Mouse (Mus musculus): ENCODE data around the gene Slc6a9.
A peak's percentile ranks its signal among the peaks of the same experiment; 100 is the strongest.

The Slc6a9 gene

DNA sequence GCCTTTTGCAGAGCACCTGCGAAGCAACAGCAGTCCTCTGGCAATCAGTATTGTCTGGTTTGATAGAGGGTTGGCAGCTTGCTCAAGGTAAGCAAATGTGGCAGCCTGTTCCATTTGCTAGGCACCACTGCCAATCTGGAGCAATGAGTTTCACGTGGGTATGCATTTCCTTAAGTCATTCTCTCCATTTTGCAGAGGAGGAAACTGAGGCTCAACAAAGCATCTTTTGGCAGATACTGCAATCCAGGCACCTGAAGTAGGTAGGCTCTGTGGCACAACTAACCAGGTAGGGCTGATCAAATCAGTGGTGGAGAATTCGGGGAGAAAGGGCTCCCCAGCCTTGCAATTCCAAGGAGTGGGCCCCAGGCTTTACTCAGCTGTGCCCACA, at the start of gene Slc6a9:
Slc6a9 (plus strand) TSS at position 50 of the 388 bp plus-strand sequence.
- no peak for DNase-seq (ENCODE audit: low spot score)

DNA sequence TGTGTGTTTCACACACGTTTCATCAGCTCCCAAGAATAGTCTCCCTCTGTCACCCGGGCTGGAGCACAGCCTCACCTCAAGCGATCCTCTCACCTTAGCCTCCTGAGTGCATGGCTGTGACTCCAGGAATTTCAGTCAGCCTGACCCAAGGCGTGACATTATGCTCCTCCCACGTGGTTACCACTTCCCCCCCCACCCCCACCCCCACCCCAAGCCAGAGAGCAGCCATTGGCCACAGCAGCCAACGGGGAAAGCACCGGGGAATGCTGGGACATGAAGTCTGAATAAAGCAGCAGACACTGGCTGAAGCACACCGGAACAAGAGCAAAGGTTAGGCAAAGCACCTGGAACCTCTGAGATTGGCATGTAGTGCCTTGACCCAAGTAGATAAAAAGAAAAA, 47.3 kb upstream of the Slc6a9 start:
- no peak for DNase-seq (ENCODE audit: low spot score)

DNA sequence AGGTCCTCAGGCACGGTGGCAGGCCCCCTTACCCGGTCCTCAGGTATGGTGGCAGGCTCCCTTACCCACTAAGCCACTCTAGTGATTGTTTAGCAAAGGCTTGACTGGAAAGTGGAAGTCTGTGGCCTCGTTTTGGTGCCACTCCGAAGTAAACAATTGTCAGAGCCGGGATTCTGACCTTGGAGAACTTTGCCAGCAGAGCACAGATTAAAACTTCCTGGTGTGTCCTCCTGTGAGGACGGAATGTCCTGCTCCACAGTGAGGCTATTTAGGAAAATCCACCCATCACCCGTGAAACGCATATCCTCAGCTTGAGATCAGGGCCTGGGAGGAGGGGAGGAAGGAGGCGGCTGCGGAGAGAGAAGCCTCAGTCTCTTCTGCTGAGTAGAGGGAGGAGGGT, 46.0 kb upstream of the Slc6a9 start:
- DNase-seq (ENCODE audit: low spot score) = no peak

DNA sequence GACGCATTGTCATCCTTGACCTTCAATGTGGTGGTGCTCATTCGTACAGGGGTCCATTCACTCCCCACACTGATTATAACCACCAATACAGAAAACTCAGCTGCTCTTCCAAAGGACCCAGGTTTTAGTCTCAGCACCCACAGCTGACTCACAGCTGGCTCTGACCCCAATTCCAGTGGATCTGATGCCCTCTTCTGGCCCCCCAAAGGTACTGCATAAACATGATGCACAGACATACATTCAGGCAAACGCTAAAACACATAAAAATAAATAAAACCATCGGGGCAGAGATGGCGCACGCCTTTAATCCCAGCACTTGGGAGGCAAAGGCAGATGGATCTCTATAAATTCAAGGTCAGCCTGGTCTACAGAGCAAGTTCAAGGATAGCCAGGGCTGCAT, 34.4 kb upstream of the Slc6a9 start:
- no peak for DNase-seq (ENCODE audit: low spot score)

DNA sequence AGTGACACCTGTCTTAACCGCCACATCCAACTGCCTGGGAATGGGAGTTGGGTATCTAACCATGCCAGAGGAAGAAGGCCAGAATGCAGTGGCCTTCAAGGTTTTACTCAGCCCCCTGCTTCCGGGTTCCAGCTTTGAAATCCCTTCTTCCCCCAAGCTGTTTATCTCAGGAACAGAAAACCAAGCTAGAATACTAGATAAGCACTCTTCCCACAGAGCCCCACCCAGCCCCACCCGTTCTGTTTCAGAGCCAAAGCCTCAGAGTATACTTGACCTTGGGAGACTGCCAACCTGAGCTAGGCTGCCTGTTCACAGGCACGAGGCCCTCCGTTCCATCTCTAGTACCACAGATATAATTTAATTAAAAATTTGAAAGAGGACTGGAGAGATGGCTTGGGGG, 27.3 kb upstream of the Slc6a9 start:
- DNase-seq (ENCODE audit: low spot score) = no peak

DNA sequence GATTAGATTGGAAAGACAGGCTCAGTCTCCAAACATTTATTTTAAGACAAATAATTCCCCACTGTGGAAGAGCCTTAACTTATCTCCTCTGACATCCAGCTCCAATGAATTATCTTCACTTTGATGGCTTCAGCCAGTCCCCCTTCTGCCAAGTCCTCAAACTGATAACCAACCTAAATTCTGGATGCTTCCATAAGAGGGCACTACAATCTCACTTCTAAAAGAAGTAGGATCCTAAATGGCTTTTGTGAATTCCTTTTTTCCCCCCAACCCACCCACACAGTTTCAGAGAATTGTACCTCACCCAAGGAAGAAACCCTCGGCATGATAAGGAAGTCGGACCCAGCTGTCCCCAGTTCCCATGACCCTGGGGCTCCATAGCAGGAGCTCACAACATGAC, 23.4 kb upstream of the Slc6a9 start:
- no peak for DNase-seq (ENCODE audit: low spot score)

DNA sequence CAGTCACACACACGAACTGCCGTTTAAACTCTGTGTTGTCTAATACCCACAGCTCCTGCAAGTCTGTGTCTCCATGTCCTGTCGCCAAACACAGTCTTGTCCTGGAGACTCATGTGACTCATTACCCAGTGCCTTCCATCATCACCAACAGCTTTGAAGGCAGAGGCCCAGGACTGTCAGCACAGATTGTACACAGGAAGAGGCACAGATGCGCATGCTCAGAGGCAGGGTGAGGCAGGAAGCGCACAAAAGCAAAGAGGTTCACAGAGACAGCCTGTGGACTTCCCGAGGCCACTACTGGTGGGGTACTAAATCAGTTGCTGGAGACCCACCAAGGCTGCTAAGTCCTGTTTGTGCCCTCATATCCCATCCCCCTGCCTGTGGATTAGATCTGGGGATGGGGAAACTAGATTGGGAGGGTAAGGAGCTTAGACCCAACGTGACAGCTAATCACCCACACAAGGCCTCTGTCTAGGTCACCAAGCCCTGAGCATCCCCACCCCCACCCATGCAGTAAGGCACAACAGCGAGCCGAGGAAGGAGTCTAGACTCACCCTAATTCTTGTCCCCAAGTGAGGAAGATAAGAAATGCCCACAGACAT, 20.6 kb upstream of the Slc6a9 start:
- no peak for DNase-seq (ENCODE audit: low spot score)

DNA sequence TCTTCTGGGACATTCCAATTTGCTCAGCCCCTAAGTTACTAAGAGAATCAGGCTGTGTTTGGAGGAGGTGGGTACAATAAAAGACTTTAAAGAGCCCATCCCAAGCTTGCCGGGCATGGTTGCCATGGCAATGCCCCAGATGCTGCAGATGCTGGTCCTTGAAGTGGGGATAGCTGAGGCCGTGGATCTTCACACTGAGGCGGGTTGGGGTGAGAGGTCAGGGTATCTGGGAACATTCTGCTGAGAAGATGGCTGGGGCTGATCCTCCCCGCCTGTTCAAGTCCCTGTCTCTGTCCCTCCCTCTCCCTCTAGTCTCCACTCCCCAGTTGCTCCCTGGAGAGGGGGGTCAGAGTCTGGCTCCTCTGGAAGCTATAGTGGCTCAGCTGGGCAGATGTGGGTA, 20.0 kb upstream of the Slc6a9 start:
- DNase-seq (ENCODE audit: low spot score) = no peak

DNA sequence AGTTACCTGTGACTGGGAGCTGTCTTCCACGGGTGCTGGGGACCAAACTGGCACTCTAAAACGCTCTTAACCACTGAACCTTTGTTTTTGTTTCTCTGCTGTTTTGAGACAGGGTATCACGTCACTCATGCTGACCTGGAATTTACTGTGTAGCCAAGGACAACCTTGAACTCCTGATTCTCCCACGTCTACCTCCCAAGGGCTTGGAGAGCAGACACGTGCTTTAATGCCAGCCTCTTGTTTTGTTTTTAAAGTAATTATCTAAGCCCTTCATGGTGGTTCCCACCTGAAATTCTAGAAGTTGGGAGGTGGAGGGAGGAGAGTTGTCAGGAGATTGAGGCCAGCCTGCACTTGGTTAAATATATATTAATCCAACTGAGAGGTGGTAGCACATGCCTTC, 17.5 kb upstream of the Slc6a9 start:
- DNase-seq (ENCODE audit: low spot score) = no peak

DNA sequence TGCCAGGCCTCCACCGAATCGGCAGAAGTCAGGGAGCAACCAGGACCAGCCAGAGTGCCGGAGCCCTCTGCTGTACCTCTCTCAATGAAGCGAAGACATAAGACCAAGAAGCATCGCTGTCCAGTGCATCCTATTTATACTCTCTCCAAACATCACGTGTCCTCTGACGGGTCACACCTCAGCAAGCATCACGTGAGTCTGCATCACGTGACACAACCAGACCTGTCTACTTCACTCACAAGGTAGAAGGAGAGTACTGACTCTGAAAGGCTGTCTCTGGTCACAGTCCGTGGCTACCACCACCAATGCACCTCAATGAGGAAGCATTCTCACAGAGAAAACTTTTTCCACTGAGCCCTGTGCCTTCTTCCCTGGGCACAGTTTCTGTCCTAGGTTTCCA, 16.3 kb upstream of the Slc6a9 start:
- no peak for DNase-seq (ENCODE audit: low spot score)

DNA sequence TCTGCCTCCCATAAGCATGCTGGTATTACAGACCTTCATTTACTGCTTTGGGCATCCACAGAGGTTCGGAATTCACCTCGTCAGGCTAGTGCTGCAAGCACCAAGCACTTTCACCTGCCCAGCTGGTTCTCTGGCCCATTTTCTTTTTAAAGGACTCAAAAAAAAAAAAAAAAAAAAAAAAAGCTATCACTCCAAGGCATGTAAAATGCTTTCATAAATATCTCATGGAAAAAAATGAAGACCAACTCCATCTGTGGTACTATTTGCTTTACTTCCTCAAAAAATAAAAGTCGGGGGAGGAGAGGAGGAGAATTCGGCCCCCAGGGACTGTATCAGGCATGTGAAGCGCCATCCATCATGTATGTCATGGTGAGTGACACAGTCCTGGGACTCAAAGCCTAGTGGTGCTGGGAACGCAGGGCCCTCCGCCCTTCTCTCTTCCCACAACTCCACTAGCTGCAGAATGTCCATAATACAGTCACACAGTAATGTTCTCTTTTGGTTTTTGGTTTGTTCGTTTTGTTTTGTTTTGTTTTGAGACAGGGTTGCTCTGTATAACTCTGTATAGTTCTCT, 5.6 kb upstream of the Slc6a9 start:
- no peak for DNase-seq (ENCODE audit: low spot score)

DNA sequence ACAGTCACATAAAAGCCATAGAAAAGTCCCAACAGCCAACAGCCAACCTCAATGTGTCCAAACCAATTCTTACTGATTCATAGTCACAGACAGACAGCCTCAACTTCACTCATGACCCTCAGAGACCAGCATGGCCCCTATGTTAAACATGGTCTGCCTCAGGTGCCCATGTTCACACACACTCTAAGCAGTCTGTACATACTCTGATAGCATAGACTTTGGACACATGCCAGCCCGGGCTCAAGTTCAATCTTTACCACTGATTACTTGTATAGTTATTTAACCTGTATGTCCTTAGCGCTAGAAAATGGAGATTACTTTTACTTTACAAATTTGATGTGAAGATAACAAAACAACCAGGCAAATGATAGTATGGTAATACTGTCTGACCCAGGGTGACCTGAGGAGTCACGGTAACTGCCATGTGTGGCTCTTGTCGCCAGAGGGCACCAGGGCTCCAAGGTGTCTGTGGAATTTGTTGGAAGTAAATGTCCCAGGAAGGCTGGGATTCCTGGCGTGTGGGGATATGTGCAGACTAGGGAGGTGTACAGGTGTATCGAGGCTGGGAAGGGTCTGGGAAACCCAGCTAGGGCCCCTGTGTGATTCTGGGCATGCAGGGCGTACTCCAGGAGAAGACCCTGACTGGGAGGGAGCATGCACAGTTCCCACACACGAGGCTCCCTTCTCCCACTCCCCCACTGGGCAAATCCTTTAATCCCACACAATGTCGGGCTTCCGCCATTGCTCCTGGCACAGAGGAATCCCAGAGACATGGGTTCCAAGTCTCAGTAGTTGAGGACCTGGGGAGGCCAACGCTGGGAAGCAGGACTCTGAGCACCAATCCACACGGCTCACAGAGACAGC, 4.8 kb upstream of the Slc6a9 start:
- peak; percentile 82 for DNase-seq (ENCODE audit: low spot score)

DNA sequence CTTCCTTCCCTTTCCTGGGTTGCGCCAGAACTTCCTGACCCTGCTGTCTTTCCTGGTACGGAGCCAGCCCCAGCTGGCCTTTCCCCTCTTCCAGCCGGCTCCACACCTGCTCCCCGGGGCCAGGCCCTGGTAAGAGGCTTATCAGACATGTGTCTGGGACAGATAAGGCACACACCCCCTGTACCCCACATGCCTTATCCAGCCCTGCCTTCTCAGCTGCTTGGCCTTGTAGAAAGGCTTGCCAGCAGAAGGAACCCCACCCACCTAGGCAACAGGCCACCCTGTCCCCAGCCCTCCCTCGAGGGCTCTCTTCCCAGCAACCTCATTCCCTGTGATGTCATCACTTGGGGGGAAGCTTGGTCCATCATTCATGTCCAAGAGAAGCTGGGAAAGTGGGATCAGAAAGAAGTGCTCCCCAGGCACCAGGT, 4.2 kb upstream of the Slc6a9 start:
- no peak for DNase-seq (ENCODE audit: low spot score)

DNA sequence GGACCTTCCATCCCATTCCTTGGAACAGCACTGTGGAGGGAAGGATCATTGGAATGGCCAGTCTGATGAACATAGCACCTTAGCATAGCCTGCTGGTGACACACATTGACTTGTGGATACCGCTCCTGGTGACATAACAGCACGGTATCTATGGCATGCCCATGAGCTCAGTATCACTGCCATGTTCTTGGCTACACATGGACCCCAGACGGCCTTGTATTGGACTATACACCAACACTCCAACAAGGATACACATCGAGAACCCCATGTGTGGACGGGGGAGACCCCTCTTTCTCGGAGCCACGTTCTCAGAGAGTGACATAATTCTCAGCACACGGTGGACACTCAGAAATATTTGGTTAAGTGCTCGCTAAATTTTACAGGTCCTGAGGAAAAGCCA, 3.5 kb upstream of the Slc6a9 start:
- DNase-seq (ENCODE audit: low spot score) = no peak

DNA sequence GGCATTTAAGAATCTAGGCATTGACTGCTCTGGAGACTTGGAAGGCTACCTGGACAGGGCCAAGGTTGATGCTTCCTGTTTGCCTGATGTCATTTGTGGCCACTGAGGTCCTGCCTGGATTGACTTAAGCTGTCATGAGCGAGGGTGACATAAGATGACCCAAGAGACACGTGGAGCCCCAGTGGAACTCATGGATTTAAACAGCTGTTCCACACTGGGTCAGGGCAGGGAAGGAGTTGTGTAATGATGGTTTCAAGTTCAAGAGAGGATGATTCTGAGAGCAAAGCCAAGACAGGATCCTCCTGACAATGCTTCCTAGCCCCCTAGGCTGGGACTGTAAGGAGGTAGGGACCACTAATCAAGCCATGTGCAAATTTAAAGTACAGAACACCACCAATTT, 2.8 kb upstream of the Slc6a9 start:
- DNase-seq (ENCODE audit: low spot score) = no peak

DNA sequence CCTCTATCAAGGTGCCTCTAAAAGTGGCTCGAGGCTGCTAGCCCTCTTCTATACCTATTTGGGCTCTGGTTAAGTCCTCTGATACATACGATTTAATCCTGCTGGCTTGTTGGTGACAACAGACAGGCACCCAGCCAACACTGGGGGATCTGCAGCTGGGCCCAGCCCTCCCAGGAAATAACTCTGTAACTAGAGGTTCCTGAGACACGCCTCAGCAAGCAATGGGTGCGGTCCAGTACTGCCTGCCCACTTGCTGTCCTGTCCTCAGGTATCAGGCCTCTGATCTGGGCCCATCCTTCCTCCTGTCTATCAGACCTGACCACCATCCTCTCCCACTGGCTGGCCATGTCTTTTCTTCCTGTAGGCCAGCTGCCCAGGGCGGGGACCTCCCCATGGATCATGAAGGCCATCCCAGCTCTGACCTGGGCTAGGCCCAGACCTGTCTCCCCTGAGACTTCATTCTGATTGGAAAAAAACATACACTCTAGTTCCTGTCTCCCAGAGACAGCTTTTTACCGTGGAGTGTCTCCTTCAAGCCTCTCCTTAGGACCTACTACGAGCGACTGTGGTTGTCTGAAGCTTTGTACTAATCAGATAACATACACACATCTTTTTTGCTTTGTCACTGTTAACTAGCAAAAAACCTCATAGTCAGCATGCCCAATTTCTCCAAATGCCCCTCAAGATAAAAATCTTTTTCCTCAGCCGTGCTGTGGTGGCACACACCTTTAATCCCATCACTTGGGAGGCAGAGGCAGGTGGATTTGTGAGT, 2.2 kb upstream of the Slc6a9 start:
- no peak for DNase-seq (ENCODE audit: low spot score)

DNA sequence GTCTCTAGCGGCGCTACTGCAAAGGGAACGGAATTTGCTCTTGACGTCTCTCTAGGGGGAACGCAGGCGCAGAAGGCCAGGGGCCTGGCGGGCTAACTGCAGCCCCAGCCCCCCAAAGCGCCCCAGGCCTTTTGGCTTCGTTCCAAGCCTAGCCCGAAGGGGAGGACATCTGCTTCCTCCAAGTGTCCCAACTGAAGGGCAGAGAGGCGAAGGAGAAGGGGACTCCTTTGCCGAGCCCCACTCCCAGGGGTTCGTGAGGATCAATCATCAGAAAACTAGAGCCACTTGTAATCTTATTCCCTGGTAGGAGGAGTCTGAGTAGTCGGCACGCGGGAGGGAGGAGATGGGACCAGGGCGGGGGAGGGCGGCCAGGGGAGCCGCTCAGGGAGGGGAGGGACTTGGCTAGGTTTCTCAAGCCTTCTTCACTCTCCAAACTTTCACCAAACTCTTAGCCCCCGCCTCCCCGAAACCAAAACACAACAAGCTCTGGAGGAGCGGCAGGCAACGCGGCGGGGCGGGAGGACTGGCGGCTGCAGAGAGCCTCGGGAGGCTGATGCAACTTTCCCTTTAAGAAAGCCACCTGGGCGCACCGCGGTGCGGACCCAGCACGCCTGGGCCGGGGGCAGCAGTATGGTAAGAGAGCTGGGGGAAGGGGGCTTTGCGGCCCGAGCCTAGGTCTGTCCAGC, 682 bp downstream of the Slc6a9 start:
- DNase-seq (ENCODE audit: low spot score) = peak; percentile 68

DNA sequence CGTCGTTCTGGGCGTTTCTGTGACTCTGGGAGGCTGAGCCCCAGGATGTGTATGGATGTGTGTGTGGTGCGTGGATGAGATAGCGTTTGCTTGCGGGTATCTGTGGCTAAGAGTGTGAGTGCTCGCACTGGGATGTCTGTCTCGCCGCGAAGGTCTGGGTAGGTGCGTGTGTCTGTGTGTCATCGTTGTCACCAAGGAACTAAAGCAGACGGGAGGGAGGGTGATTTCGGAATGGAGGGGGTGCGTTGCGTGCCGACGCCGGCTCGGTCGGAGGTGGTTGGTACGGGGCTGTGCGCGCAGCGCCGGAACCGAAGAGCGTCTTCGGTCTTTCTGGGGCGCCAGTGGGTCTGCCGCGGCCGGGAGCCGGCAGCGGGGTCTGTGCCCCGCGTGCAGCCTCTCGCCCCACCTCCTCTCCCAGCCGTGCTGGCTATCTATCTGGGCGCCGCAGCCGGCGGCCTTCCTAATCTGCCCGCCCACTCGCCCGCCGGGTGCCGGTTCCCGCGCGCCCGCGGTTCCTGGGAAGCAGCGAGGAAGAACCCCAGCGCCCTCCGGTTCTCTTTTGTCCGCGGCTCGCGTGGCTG, 1.3 kb downstream of the Slc6a9 start:
- DNase-seq (ENCODE audit: low spot score) = peak; percentile 15

DNA sequence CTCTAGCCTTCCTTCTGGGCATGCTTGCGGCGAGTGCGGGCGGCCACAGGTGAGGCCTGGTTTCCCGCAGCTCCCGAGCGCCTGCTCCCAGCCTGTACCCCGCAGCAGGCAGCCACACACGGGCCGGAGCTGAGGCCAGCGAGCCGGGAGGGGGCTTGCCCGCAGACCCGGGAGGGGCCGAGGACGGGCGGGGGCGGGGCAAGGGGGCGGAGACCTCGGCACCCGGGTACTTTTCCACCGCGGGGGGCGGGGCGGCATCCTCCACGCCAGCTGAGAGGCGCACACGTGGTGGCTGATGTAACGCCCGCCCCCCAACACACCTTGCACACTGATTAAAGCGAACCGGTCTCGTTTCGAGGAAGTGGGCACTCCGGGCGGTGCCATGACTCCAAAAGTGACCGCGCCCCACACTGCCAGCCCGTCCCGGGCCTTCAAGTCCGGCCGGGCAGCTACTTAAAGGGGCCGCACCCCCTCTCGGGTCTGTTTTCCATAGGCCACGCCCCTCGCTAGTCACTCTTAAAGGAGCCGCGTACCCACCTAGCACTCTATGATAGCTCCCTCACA, 2.0 kb downstream of the Slc6a9 start:
- DNase-seq (ENCODE audit: low spot score) = peak; percentile 78

DNA sequence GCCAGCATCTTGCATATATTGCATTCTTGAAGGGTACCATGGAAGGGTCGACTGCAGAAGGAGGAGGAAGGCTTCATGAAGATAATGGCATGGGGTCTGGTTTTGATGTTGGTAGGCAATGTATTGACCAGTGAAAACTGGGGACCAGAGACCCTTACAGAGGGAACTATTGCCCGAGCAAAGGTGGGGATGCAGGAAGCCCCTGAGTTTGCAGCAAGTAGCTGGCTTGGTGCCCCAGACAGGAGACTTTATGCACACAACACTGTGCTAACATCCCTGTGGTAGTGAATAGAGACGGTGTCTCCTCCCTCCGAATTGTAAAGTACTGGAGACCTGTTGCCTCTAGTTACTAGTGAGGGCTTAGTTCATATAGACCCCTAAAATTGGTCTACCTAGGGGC, 3.0 kb downstream of the Slc6a9 start:
- no peak for DNase-seq (ENCODE audit: low spot score)

DNA sequence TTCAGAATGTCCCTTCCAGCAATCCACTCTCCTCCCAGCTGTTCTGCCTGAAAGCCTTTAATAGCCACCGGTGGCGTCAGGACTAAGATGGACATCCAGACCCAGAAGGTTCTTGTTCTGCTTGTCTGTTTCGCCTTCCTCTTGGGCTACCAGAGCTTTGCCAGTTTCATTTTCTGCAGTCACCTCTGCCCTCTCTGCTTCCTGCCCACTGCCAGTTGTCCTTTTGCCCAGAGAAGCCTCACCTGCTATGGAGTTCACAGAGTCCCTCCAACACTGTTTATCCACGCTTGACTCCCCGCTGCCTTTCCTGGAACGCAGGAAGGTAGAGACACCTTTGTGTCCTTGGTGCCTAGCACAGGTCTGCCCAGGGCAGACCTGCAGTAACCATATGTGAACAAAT, 5.1 kb downstream of the Slc6a9 start:
- peak; percentile 24 for DNase-seq (ENCODE audit: low spot score)

Measured in adipocyte (in vitro differentiated cells).